Comparison of ENCODE assay signal across 18 mouse cellular contexts in genomic region chr11:113691851-113692250, GRCm38 (mm10). TPM values are rescaled to one million over a fixed set of nuclear protein-coding genes. Genes with fewer than 3 reads are reported as not detected.
"Had no signal": no experiment of that assay in that cellular context is flagged by ENCODE, and none has a peak within 500 bp of the region (broad histone marks: within the 10 kb centered on the region; RNA-seq: fewer than 3 reads in every experiment).

No protein-coding gene starts in this region.

- DNase-seq: left cerebral cortex, postnatal 4 days; liver, postnatal 0 days; lung, embryonic 14.5 days; thymus, adult 2 months; thymus, postnatal 14 days had no signal

- H3K4me2 ChIP-seq: limb, embryonic 12.5 days; limb, embryonic 15.5 days; liver, embryonic 11.5 days; lung, embryonic 14.5 days; midbrain, embryonic 12.5 days; midbrain, embryonic 15.5 days; neural tube, embryonic 13.5 days had no signal

- H3K27me3 ChIP-seq: limb, embryonic 12.5 days; limb, embryonic 15.5 days; midbrain, embryonic 12.5 days; midbrain, embryonic 15.5 days; neural tube, embryonic 13.5 days had no signal

- H3K27ac ChIP-seq: limb, embryonic 12.5 days; limb, embryonic 15.5 days; liver, embryonic 14.5 days; macrophage; midbrain, embryonic 12.5 days; midbrain, embryonic 15.5 days; neural tube, embryonic 13.5 days had no signal

- ATAC-seq: liver, postnatal 0 days; lung, postnatal 0 days; midbrain, embryonic 15.5 days had no signal

- H3K9me3 ChIP-seq: limb, embryonic 15.5 days; midbrain, embryonic 15.5 days; neural tube, embryonic 13.5 days had no signal

- H3K9ac ChIP-seq: limb, embryonic 12.5 days; liver, embryonic 14.5 days; liver, postnatal 0 days; lung, embryonic 14.5 days; midbrain, embryonic 12.5 days; midbrain, embryonic 15.5 days; neural tube, embryonic 13.5 days had no signal

- H3K4me3 ChIP-seq: limb, embryonic 12.5 days; limb, embryonic 15.5 days; midbrain, embryonic 12.5 days; midbrain, embryonic 15.5 days; neural tube, embryonic 13.5 days had no signal

RNA-seq across cellular contexts. Expression of gene Cpsf4l, which starts 18.0 kb away (rescaled TPM):
- total RNA-seq: layer of hippocampus, adult 18-20 months; layer of hippocampus, postnatal 14 days; left cerebral cortex, postnatal 4 days; megakaryocyte, adult 5-6 weeks had no signal
- polyA plus RNA-seq: macrophage; small intestine, adult 2 months had no signal
